Mouse (Mus musculus) activated CD4-positive, CD25-positive, alpha-beta regulatory T cell, adult 9 weeks (primary cell): ENCODE measurements around the gene Adh6a. TPM values are rescaled to one million over a fixed set of nuclear protein-coding genes. Genes with fewer than 3 reads are reported as not detected.

Experiments
- polyA plus RNA-seq: library from polyadenylated mRNA; unstranded; fragments of 100-300 nt; shearing (Covaris generic); gene quantifications from one replicate; pipeline ENCODE4 v1.2.1, GENCODE M21; 2017

Adh6a gene
- polyA plus RNA-seq: not detected

DNA sequence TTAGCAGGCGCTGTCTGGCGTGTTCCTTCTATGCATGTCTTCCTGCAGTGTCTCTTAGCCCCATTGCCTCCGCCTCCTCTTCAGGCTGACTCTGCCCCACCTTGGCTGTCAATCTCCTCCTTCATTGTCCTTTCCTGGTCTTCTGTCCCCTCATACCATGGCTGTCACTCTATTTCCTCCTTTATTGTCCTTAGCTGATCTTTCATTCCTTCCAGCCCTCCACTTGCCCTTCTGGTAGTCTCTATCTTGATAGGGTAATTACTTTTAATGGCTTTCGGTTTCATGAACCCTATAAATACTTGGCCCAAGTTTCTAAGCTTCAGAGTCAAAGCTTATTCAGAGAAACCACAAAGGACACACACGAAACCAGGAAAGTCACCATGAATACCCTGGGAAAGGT lies at the start of gene Adh6a:
Adh6a (plus strand) TSS at position 322 of the 400 bp plus-strand sequence.

DNA sequence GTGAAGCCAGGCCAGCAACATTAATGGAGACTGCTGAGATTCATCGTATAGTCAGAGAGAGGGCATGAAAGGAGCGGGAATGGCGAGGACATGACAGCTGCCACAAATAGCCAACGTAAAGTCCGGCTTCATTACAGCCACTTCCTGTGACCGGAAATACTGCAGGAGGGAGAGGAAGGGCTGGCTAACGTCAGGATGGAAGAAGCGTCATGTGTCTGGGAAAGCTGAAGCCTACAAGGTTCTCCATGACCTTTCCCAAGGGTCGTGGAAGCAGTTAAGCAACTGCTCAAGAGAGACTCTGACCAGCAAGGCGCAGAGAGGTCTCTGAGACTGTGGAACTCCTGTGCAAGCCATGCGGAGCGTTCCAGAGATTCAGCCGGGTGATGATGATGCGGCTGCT lies 28.4 kb downstream of the Adh6a start, which contains the start of gene Adh6b:
Adh6b (plus strand) TSS at position 305 of the 400 bp plus-strand sequence.

Other genes starting within 250 kb of the Adh6a start
- gene 1110002E22Rik, start 248.2 kb upstream of the Adh6a start, polyA plus RNA-seq: not detected
- gene Gm5105, start 245.9 kb upstream of the Adh6a start, polyA plus RNA-seq: not detected
- 7.8 TPM for gene Trmt10a, start 169.8 kb upstream of the Adh6a start, polyA plus RNA-seq
- 4.8 TPM for gene Mttp, start 168.3 kb upstream of the Adh6a start, polyA plus RNA-seq
- not detected for gene 4930579F01Rik, start 119.5 kb upstream of the Adh6a start, polyA plus RNA-seq
- gene Adh7, start 95.5 kb upstream of the Adh6a start, polyA plus RNA-seq: 0.31 TPM
- 2.4 TPM for gene Adh1, start 52.3 kb upstream of the Adh6a start, polyA plus RNA-seq
- not detected for gene Adh6b, start 28.5 kb downstream of the Adh6a start, polyA plus RNA-seq
- gene Adh4, start 102.2 kb downstream of the Adh6a start, polyA plus RNA-seq: not detected
- gene Adh5, start 129.8 kb downstream of the Adh6a start, polyA plus RNA-seq: 158 TPM
- gene Metap1, start 176.2 kb downstream of the Adh6a start, polyA plus RNA-seq: 60.7 TPM
- 233 TPM for gene Eif4e, start 212.9 kb downstream of the Adh6a start, polyA plus RNA-seq